Mouse (Mus musculus) kidney, postnatal 10 days (tissue): ENCODE results near the gene Sorbs1.

Source experiments
- DNase-seq: peaks from one replicate; pipeline ENCODE4 v3.0.0; 2021; ENCODE audit warnings: mixed read lengths

Gene Sorbs1

GRCm38 (mm10) chr19:40477445-40477941, 36.1 kb downstream of the Sorbs1 start:
- peak; percentile 48 for DNase-seq

- no peak for DNase-seq
These were observed 37.1 kb downstream of the Sorbs1 start for GRCm38 (mm10) chr19:40476491-40476890.

- no peak for DNase-seq
These were observed 41.9 kb downstream of the Sorbs1 start for GRCm38 (mm10) chr19:40471526-40472245.

- no peak for DNase-seq
These were observed 43.8 kb downstream of the Sorbs1 start for GRCm38 (mm10) chr19:40469792-40470191.

GRCm38 (mm10) chr19:40468308-40468707, 45.3 kb downstream of the Sorbs1 start:
- DNase-seq, result no peak

GRCm38 (mm10) chr19:40467810-40468209, 45.8 kb downstream of the Sorbs1 start:
- no peak for DNase-seq

GRCm38 (mm10) chr19:40465339-40465738, 48.2 kb downstream of the Sorbs1 start:
- DNase-seq, result no peak

- no peak for DNase-seq
These were observed 49.2 kb downstream of the Sorbs1 start for GRCm38 (mm10) chr19:40464408-40464807.

- no peak for DNase-seq
These were observed 50.7 kb downstream of the Sorbs1 start for GRCm38 (mm10) chr19:40462892-40463291.

- no peak for DNase-seq
These were observed 51.1 kb downstream of the Sorbs1 start for GRCm38 (mm10) chr19:40462481-40462880.

GRCm38 (mm10) chr19:40461662-40462061, 51.9 kb downstream of the Sorbs1 start:
- no peak for DNase-seq

- no peak for DNase-seq
These were observed 52.6 kb downstream of the Sorbs1 start for GRCm38 (mm10) chr19:40460854-40461490.

- no peak for DNase-seq
These were observed 54.2 kb downstream of the Sorbs1 start for GRCm38 (mm10) chr19:40459338-40459737.

- no peak for DNase-seq
These were observed 54.8 kb downstream of the Sorbs1 start for GRCm38 (mm10) chr19:40458806-40459205.

- no peak for DNase-seq
These were observed 58.3 kb downstream of the Sorbs1 start for GRCm38 (mm10) chr19:40455248-40455647.

GRCm38 (mm10) chr19:40454096-40454495, 59.5 kb downstream of the Sorbs1 start:
- DNase-seq, result no peak

GRCm38 (mm10) chr19:40452201-40452600, 61.4 kb downstream of the Sorbs1 start:
- DNase-seq, result no peak

GRCm38 (mm10) chr19:40451307-40451706, 62.3 kb downstream of the Sorbs1 start:
- DNase-seq, result no peak

GRCm38 (mm10) chr19:40446525-40446924, 67.1 kb downstream of the Sorbs1 start:
- no peak for DNase-seq

- no peak for DNase-seq
These were observed 71.2 kb downstream of the Sorbs1 start for GRCm38 (mm10) chr19:40442377-40442776.

GRCm38 (mm10) chr19:40440951-40441350, 72.6 kb downstream of the Sorbs1 start:
- DNase-seq, result peak; percentile 22

- DNase-seq, result no peak
These were observed 74.7 kb downstream of the Sorbs1 start for GRCm38 (mm10) chr19:40438907-40439306.

GRCm38 (mm10) chr19:40437651-40438068, 75.9 kb downstream of the Sorbs1 start:
- DNase-seq, result peak; percentile 52
